Mouse (Mus musculus) T-helper 1 cell (primary cell): ENCODE data around the gene Kcnj1.

Experiments used
- in situ Hi-C: fragments of 300-600 bp; cut with MboI, MseI; formaldehyde crosslinking; loops from one replicate; pipeline ENCODE4 v1.15.1; 2025; ENCODE audit warnings: high pct_unique_total_duplicates

Kcnj1 gene

DNA sequence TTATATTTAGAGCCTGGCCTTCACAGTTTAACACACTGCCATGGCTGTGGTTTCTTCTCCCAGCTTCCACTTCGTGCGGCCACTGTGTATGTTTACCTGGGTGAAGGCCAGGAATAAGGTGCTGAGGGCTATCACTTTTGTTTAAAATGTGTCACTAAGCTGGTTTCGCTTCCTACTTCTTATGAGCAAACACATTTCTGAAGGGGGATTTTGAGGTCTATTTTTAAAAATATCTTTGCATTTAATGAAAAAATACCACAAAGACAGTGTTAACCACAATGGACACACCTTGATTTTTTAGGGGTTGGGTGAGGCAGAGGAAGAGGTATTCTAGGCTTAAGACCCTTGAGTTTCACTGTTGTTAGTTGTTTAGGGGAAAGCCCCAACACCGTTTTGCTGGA is 22.5 kb downstream of the Kcnj1 start:
- in situ Hi-C loops: loop anchor here (5.0 kb wide), 1 partner anchor 168 kb away; no protein-coding TSS in a partner anchor

DNA sequence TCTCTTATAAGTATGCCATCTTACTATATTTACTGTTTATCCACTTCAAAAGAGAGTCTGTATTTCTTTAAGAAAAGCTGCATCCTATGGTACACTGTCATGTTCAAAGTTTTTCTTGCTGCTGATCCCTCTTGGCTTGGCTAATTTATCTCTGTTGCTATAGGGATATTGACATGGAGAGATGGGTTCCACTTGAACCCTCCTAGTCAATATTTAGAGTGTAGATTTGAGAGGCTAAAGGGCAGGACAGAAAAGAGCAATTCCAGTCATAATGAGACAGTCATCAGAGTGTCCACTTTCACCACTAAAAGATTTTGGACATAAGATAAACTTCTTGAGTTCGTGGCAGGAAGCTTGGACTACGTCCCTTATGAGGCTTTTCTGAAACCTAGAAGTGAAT is 27.9 kb downstream of the Kcnj1 start:
- in situ Hi-C loops: loop anchor here (10.0 kb wide), 2 partner anchors 545 to 695 kb away; no protein-coding TSS in a partner anchor

DNA sequence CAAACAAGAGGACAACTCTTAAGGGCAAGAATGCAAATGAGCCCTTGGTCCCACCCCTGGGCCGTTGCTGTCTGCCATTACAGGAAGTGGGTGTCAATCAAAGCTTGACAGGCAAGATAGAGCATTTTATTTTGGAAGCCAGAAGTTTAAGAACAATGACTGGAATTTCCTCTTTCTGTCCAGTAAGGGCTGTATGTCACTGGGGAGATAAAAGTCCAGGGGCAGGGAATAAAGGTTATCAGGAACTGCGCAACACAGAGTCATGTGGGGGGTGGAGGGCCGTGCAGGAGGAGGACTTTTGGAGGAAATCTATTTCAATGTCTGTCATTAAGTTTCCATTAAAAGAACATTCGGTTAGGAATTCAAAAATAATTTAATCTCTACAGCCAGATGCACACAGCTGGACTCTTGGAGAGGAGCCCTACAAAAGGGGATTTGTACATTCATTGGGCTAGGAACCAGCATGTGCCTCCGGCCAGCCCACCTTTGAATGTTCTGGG is 28.4 kb downstream of the Kcnj1 start:
- in situ Hi-C loops: loop anchor here (10.0 kb wide), 2 partner anchors 544 to 694 kb away; no protein-coding TSS in a partner anchor

- in situ Hi-C loops: loop anchor here (5.0 to 10.0 kb wide), 4 partner anchors 182 to 842 kb away; no protein-coding TSS in a partner anchor
Measured at GRCm38 (mm10) chr9:32405191-32405925, 33.1 kb downstream of the Kcnj1 start.

DNA sequence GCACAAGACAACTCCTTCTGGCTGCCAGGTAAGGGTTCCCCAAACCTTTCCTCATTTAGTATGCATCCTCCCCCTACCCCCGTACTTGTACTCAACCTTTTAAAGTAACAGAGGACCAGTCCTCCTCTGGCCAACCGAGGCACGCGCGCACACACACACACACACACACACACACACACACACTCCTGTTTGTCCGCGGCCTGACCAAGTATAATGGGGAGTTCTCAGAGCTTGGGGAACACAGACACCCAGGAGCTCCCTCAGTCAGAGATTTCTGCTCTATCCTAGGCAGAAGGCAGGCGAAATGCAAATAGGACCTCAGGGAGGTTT is 36.4 kb downstream of the Kcnj1 start:
- in situ Hi-C loops: loop anchor here (5.0 to 10.0 kb wide), 4 partner anchors 179 to 839 kb away; no protein-coding TSS in a partner anchor

DNA sequence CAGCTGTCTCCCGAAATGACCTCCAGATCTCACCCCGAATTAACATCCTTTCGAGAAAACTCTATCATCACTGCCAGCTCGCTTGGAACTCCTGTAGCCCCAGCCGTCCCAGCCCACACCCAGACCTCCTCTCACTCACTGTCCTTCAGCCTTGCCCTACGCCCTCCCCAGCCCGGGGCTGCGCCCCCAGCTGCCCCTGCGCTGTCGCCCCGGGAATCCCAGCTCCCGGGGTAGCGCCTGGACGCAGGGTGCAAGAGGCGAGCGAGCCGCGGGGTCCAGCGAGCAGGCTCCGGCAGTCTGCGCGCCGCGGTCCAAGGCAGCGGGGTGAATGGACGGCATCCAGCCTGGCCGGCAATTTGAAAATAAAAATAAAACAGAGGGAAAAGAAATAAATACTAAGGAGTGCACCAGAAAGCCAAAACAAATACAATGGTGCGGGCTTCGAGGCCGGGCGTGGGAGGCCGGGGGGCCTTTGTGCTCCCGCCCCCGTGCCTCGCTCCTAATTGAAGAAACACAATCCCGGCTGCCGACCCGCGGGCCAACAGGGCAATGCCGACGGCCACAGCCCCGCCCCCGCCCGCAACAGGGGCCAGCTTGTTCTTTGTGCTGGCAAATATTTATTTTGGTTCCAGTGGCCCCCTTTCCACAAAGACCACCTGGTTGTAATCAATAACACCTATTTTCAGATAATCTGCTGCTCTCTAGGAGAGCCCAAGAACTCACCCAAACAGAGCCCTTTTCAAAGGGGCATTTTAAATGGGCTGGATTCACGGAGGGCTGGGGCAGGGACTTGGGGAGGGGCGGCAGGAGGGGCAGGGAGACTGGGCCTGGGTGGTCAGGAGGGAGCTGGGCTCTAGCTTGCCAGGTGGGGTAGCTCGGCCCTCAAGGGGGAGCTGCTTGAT is 37.0 kb downstream of the Kcnj1 start:
- in situ Hi-C loops: loop anchor here (5.0 to 10.0 kb wide), 4 partner anchors 178 to 838 kb away; no protein-coding TSS in a partner anchor

DNA sequence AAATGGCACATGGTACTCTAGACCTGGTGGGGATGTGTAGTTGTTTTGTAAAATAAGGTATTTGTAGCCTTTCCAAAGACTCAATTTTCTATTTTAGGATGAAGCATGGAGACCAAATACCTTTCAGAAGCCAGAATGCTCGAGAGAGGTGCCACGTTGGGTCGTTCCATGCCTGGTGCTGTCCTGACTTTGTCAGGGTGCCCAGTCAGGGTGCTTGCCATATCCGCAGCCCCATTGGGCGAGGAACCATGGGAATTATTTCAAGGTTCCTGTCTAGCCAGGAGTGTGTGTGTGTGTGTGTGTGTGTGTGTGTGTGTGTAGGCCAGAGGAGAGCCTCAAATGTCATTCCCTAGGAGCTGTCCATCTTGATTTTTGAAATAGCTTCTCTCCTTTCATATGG is 38.4 kb downstream of the Kcnj1 start:
- in situ Hi-C loops: no loop called here

DNA sequence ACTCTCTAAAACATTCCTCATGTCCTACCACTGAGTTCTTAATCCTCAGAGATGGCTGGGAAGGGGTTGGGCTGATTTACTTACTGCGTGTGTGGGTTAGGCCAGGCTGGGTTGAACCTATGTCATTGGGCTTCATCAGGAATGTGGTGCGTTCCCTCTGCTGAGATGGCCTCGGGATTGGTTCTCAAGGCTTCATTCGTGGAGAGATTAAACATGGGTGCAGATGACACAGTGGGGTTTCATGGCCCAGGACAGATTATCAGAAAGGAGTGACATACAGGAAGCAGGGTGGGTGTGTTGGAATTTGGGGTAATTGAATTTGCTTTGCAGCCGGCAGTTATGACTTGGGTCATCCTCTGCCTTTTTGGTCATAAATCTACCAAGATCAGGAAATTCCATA is 39.2 kb downstream of the Kcnj1 start:
- in situ Hi-C loops: no loop called here

DNA sequence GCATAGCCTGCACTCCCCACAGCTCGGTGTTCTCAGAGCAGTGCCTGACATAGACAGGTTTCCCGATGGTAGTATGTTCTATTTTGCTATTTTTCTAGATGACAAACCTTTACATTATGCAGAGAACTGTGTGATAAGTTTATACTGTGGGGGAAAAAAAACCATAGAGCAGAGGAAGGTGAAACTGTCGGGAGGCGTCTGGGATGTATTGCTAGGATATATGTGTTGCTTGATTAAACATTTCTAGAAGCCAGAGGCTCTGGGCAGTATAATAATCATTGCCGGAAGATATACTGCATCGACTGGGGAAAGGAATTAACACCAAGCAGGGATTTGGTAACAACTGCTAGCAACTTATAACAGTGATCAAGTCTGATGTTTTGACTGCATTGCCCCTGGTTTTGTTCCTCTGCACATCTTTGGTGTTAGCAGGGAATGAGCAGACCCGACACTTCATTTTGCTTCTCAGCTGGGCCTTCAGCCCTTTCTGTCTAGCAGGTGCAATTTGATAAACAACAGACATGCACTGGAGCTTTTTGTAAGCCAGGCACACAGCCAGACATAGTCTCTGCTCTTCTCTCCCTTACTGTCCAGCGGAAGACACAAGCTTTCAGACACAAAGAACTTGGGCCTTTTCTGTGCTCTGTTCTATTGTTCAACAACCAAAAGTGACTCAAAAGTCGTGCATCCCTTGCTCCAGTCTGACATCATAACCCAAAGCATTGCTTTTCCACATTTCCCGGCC is 40.7 kb downstream of the Kcnj1 start:
- in situ Hi-C loops: no loop called here

DNA sequence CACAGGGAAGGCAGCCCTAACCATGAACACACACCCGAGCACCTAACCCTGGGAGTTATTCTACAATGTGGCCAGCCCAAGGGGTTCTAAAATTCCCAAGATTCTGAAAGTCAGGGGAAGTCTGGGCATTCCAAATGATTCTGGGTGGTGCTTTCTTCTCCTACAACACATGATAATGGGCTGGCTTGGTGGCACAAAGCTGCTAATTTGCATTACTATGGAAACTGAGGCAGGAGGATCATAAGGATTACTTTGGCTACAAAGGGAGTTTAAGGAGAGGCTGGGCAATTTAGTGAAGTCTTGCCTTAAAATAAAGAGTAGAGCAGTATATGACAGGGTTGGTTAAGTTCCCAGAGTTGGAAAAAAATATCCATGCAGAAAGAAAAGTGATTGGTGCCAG is 42.7 kb downstream of the Kcnj1 start:
- in situ Hi-C loops: no loop called here

GRCm38 (mm10) chr9:32415952-32416351 is 43.7 kb downstream of the Kcnj1 start:
- in situ Hi-C loops: no loop called here

DNA sequence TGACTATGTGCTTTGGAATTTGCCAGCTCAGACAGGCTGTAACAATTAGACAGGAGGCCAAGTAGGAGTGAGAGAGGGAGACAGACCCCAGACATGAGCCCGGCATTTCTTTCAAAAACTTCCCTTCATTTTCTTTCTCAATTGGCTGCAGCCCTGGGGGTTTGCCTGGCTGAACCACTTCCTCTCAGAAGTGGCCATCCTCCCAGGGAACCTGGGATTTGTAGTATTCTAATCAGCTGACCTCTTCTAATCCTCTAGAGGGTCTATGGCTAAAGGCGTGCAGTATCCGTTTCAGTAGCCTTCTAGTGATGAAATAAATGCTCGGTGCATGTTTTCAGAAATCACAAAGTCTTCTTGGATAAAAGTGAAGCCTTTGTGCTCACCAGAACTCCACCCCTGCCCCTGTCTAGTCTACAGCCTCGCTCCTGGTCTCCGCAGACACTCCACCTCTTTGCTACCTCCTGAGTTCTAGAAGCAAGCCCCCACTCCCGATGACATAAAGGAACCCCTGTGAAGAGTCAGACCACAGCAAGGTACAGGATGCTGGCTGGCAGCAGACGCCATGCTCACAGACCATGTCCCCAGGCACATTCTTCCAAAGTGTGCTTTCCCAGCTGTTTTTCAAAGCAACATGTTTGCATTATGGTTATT is 45.3 kb downstream of the Kcnj1 start:
- in situ Hi-C loops: no loop called here

GRCm38 (mm10) chr9:32420711-32421110 is 48.4 kb downstream of the Kcnj1 start:
- in situ Hi-C loops: no loop called here

DNA sequence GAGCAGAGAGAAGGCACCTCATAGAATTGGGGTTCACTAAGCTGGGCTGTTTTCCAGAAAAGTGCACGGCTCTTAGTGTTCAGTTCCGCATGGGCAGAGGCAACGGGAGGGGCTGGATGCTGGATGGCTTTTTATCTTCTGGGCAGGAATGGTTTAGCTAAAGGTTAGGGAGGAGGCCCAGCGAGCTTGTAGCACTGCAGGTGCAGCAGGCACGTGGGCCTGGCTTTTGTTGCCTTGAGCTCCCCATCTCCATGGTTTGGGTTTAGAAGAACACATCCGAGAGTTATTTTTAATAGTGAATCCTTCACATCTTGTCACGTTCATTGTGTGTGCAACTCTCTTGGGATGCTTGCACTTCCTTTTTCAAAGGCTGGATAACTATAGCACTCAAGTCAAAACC is 53.0 kb downstream of the Kcnj1 start:
- in situ Hi-C loops: no loop called here

GRCm38 (mm10) chr9:32431061-32431460 is 58.8 kb downstream of the Kcnj1 start:
- in situ Hi-C loops: no loop called here

GRCm38 (mm10) chr9:32434241-32435213 is 62.2 kb downstream of the Kcnj1 start:
- in situ Hi-C loops: no loop called here

DNA sequence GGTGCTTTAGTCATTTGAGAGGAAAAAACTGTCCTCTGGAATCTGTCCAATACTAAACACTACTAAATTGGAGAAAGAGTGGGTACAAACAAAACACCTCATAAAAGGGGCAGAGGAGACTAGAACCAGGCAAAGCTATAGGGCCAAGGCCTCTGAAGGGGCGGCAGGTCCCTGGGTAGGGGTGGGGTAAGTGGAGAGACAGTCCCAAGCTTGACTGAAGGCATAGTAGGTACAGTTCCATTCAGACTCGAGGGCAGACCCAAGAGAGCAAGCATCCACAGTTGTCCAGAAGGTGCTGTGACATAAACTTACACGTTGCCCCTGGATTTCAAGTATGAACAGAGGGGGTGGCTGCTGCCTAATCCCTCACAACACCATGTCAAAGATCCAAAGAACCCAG is 70.8 kb downstream of the Kcnj1 start:
- in situ Hi-C loops: no loop called here

DNA sequence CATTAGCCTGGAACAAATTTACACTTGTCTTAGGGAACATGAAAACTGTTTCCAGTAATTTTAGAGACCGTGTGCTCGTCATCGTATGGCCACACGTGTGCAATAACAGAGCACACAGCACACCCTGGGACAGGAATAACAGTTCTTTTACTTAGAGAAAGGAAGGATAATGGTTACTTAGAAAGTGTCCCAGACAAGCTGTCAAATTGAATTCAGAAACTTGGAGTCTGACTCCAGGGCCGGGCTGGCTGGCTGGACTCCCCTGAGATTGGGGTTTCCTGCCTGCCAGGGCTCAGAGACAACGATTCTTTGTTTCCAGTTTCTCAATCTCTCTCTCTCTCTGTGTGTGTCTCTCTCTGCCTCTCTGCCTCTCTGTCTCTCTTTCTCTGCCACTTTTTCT is 71.5 kb downstream of the Kcnj1 start:
- in situ Hi-C loops: no loop called here

- in situ Hi-C loops: no loop called here
Measured at GRCm38 (mm10) chr9:32444453-32445201, 72.3 kb downstream of the Kcnj1 start.
